Mouse (Mus musculus): ENCODE data around the gene Nelfcd. TPM values are rescaled to one million over a fixed set of nuclear protein-coding genes. Genes with fewer than 3 reads are reported as not detected.
A peak's percentile ranks its signal among the peaks of the same experiment; 100 is the strongest.

Nelfcd gene
- total and polyA plus RNA-seq, 2 experiments from 2014 or later: 72.6 to 93.8 TPM

DNA sequence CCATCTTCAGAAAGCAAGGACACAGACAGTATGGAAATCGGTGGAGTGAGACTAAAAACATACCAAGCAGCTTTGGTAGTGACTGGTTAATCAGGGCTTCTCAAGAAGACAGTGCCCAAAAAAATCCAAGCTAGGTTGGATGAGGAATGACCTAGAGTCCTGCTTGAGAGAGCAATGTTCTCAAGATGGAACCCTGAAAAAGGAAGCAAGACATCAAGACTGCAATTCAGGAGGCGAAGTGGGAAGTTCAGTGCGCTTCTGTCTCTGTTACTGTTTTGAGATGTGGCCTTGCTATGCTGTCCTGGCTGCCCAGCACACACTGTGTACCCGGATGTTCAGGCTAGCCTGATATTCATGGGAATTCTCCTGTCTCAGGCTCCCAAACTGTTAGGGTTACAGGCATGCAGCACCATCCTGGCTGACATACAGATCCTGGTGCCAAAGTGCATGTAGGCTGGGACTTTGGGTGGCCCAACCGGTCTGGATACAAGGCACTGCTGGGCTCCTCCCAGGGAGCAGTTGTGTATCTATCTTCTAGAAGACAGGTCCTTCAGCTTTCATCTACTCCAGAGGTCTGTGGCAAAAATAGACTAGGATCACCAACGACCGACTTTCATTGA lies 55.3 kb downstream of the Nelfcd start:
- Histone ChIP-seq H3K36me3 (ENCODE audit: insufficient read depth, low read length) (no peaks in the 10 kb centered on the region; the same call in 1 of the 2 replicates), H3K9me3 (ENCODE audit: low read length) (no peaks in the 10 kb centered on the region), H3K4me2 (ENCODE audit: low read depth, low read length) (no peak overlapping the region), H3K4me1 (ENCODE audit: insufficient read depth, low read length) (no peaks in the 10 kb centered on the region), H3K9ac (replicated peaks; ENCODE audit: low read length) (no peak overlapping the region), H3K27ac (no peak overlapping the region), H3K27me3 (ENCODE audit: insufficient read depth, low read length) (no peaks in the 10 kb centered on the region), H3K4me3 (ENCODE audit: low read length) (no peak overlapping the region)
- TF ChIP-seq CTCF (IDR thresholded peaks at IDR 0.05; ENCODE audit: low read depth): no peak
- no peak for DNase-seq (ENCODE audit: low spot score)
- WGBS: 96% methylated on average over 7 of the region's 7 CpGs
- ATAC-seq: no peak

DNA sequence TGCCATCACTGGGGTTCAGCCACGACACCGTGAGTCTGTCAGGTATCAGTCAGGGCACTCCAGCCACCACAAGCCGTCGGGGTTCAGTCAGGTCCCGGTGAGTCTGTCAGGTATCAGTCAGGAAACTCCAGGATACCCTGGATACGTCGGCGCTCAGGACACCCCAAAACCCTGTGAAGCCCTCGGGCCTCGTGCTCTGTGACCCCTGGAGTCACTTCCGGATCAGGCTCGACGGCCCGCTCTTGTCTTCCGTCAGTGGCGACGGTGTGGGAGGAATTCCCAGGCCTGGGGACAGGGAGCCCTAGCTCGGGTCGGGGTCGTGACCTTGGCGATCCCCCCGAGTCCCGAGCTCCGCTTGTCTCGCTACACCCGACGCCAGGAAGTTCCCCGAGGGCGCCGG lies 56.8 kb downstream of the Nelfcd start:
- no peak; the same call in 1 of the 2 replicates for ATAC-seq
- Histone ChIP-seq H3K9me3 (ENCODE audit: low read length) (no peaks in the 10 kb centered on the region), H3K27ac (peak overlapping the region; percentile 67; the same call in 1 of the 2 replicates), H3K9ac (replicated peaks; ENCODE audit: low read length) (peak overlapping the region; percentile 59), H3K27me3 (ENCODE audit: insufficient read depth, low read length) (no peaks in the 10 kb centered on the region), H3K4me3 (ENCODE audit: low read length) (peak overlapping the region; percentile 71), H3K4me2 (ENCODE audit: low read depth, low read length) (peak overlapping the region; percentile 56), H3K4me1 (ENCODE audit: insufficient read depth, low read length) (no peaks in the 10 kb centered on the region), H3K36me3 (ENCODE audit: insufficient read depth, low read length) (no peaks in the 10 kb centered on the region)
- WGBS: 10% methylated on average over 27 of the region's 30 CpGs
- DNase-seq (ENCODE audit: low spot score): no peak
- no peak for TF ChIP-seq CTCF (IDR thresholded peaks at IDR 0.05; ENCODE audit: low read depth)

- Histone ChIP-seq H3K36me3 (ENCODE audit: insufficient read depth, low read length) (no peaks in the 10 kb centered on the region), H3K9ac (replicated peaks; ENCODE audit: low read length) (peak within 1 kb of the TSS; percentile 59), H3K27me3 (ENCODE audit: insufficient read depth, low read length) (no peaks in the 10 kb centered on the region), H3K27ac (peak within 1 kb of the TSS; percentile 67; the same call in 1 of the 2 replicates), H3K9me3 (ENCODE audit: low read length) (no peaks in the 10 kb centered on the region), H3K4me3 (ENCODE audit: low read length) (peak within 1 kb of the TSS; percentile 71), H3K4me2 (ENCODE audit: low read depth, low read length) (peak within 1 kb of the TSS; percentile 56), H3K4me1 (ENCODE audit: insufficient read depth, low read length) (no peaks in the 10 kb centered on the region)
- ATAC-seq (peak; percentile 99), DNase-seq (ENCODE audit: low spot score) (peak; percentile 99)
- no peak for TF ChIP-seq CTCF (IDR thresholded peaks at IDR 0.05; ENCODE audit: low read depth)
- WGBS: 1% methylated on average over 50 of the region's 53 CpGs
Observed at GRCm38 (mm10) chr2:174472818-174473549, 57.4 kb downstream of the Nelfcd start, which contains the start of gene Prelid3b. TSS of gene Prelid3b (minus strand) at chr2:174473081.

DNA sequence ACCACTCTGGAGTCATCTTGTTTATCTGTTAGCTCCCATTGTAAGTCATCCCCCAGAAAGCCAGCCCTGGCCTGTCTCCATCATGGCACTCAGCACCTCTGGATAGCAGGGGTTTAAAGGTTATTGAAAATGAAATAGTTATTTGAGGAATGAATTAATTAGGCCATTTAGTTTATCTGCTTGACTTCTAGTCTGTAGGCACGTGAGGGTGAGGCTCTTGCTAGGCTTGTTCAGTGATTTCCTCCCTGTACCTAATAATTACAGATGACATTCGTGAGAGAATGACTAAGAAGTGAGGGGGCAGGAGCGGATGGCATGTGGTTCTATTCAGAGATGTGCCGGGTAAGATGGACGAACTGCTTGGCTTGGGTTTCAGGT lies 57.9 kb downstream of the Nelfcd start:
- WGBS: 87% methylated on average over 5 of the region's 5 CpGs
- peak overlapping the region; percentile 71; the same call in 1 of the 2 replicates for H3K4me3 ChIP-seq (ENCODE audit: low read length)
- DNase-seq (ENCODE audit: low spot score) (no peak), ATAC-seq (no peak)
- H3K4me1 ChIP-seq (ENCODE audit: insufficient read depth, low read length): no peaks in the 10 kb centered on the region
- H3K9ac ChIP-seq (replicated peaks; ENCODE audit: low read length): 0 out of 2 replicates have a peak overlapping the region, but pooled peaks have one; percentile 6
- peak overlapping the region; percentile 56 for H3K4me2 ChIP-seq (ENCODE audit: low read depth, low read length)
- H3K27ac ChIP-seq: no peak overlapping the region
- no peak for TF ChIP-seq CTCF (IDR thresholded peaks at IDR 0.05; ENCODE audit: low read depth)
- no peaks in the 10 kb centered on the region for H3K27me3 ChIP-seq (ENCODE audit: insufficient read depth, low read length)
- no peaks in the 10 kb centered on the region for H3K9me3 ChIP-seq (ENCODE audit: low read length)
- H3K36me3 ChIP-seq (ENCODE audit: insufficient read depth, low read length): no peaks in the 10 kb centered on the region

Other genes starting within 250 kb of the Nelfcd start
- gene Gnas, start 131.5 kb upstream of the Nelfcd start, total RNA-seq (2014; rRNA removed): 1,738 and 1,782 TPM in 2 replicates
- 1,873 and 1,902 TPM in 2 replicates for gene Gnas, start 131.5 kb upstream of the Nelfcd start, polyA plus RNA-seq (2015; fragmentation: Nextera tagmentation; extraction: Ambion mirVana)
- gene Gm20721, start 69.1 kb upstream of the Nelfcd start, total RNA-seq (2014; rRNA removed): not detected in 2 replicates
- gene Gm20721, start 69.1 kb upstream of the Nelfcd start, polyA plus RNA-seq (2015; fragmentation: Nextera tagmentation; extraction: Ambion mirVana): 13.4 and 19.4 TPM in 2 replicates
- 66.9 and 67.0 TPM in 2 replicates for gene Ctsz, start 23.2 kb downstream of the Nelfcd start, total RNA-seq (2014; rRNA removed)
- gene Ctsz, start 23.2 kb downstream of the Nelfcd start, polyA plus RNA-seq (2015; fragmentation: Nextera tagmentation; extraction: Ambion mirVana): 69.7 and 72.3 TPM in 2 replicates
- gene Tubb1, start 34.9 kb downstream of the Nelfcd start, total RNA-seq (2014; rRNA removed): 1.0 TPM in 1 of 2 replicates, not detected in the other
- gene Tubb1, start 34.9 kb downstream of the Nelfcd start, polyA plus RNA-seq (2015; fragmentation: Nextera tagmentation; extraction: Ambion mirVana): 0.13 TPM in 1 of 2 replicates, not detected in the other
- 397 and 488 TPM in 2 replicates for gene Atp5e, start 48.3 kb downstream of the Nelfcd start, total RNA-seq (2014; rRNA removed)
- gene Atp5e, start 48.3 kb downstream of the Nelfcd start, polyA plus RNA-seq (2015; fragmentation: Nextera tagmentation; extraction: Ambion mirVana): 925 and 953 TPM in 2 replicates
- gene Prelid3b, start 57.3 kb downstream of the Nelfcd start, total RNA-seq (2014; rRNA removed): 50.0 and 50.9 TPM in 2 replicates
- gene Prelid3b, start 57.3 kb downstream of the Nelfcd start, polyA plus RNA-seq (2015; fragmentation: Nextera tagmentation; extraction: Ambion mirVana): 90.5 and 91.9 TPM in 2 replicates
- gene Zfp831, start 227.7 kb downstream of the Nelfcd start, total RNA-seq (2014; rRNA removed): 0.05 TPM in 1 of 2 replicates, not detected in the other
- not detected in 2 replicates for gene Zfp831, start 227.7 kb downstream of the Nelfcd start, polyA plus RNA-seq (2015; fragmentation: Nextera tagmentation; extraction: Ambion mirVana)

Data from hindbrain, postnatal 0 days (tissue).